Mouse (Mus musculus) olfactory bulb, adult 2 months (tissue): Measurements from ENCODE around the gene Ulk4. TPM values are rescaled to one million over a fixed set of nuclear protein-coding genes. Genes with fewer than 3 reads are reported as not detected.
A peak's percentile ranks its signal among the peaks of the same experiment; 100 is the strongest.

Experiments used
- H3K27ac ChIP-seq: fragments of 200-500 bp; 2 replicates; pipeline ENCODE4 v1.5.1; 2012; ENCODE audit warnings: low read depth, low read length; ENCODE audit not compliant: insufficient read depth
- H3K4me1 ChIP-seq: fragments of 200-500 bp; 2 replicates; pipeline ENCODE4 v1.6.1; 2012; ENCODE audit warnings: low read length; ENCODE audit not compliant: control insufficient read depth, insufficient read depth
- H3K4me3 ChIP-seq: fragments of 200-500 bp; 2 replicates; pipeline ENCODE4 v1.5.1; 2012; ENCODE audit warnings: mild to moderate bottlenecking, low read depth, low read length, moderate library complexity; ENCODE audit not compliant: insufficient read depth
- CTCF ChIP-seq: fragments of 200-500 bp; IDR thresholded peaks from 2 replicates; pipeline ENCODE4 v1.5.1; 2012; ENCODE audit warnings: low read depth, mild to moderate bottlenecking, low read length, moderate library complexity; ENCODE audit not compliant: insufficient read depth
- POLR2A ChIP-seq: fragments of 200-500 bp; IDR thresholded peaks from 2 replicates; pipeline ENCODE4 v1.6.1; 2012; ENCODE audit warnings: mild to moderate bottlenecking, low read depth, low read length, moderate library complexity; ENCODE audit not compliant: insufficient read depth
- WGBS: fragments of 180-500 bp; shearing (Covaris S2); methylation state at CpG from one replicate; pipeline ENCODE4 v1.1.7; 2018; 5-methylcytosine and 5-hydroxymethylcytosine counted together
- polyA plus RNA-seq: library from polyadenylated mRNA; stranded (reverse); fragments of >200 nt; gene quantifications from 2 replicates; pipeline ENCODE4 v1.2.4, GENCODE M21; 2012; ENCODE audit warnings: low replicate concordance; ENCODE audit not compliant: missing spikeins, insufficient read depth, insufficient read length

The Ulk4 gene
- polyA plus RNA-seq, 1 experiment = not detected

DNA sequence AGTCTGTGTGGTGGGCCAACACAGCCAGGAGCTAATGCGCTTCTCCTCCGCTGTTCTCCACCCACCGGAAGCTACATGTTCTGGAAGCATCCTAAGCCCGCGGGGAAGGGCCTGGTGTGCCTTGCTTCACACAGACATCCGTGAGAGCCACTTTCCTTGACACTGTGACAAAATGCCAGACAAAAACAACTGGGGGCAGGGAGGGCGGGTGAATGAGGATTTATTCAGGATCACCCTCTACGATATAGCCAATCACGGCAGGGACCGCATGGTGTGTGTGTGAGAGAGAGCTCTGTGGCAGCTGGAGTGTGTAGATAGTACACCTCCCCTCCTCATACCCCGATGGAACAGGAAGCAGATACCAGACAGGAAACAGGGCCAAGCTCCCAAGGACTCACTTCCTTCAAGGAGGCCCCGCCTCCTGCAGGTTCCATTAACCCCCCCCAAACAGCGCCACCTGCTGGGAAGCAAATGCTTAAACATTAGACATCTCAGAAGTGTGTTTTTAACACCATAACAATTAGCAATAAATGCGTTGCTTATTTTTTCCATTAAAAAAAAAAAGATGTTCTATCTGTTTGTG, 362.0 kb downstream of the Ulk4 start:
- H3K4me3 ChIP-seq = no peak overlapping the region
- H3K4me1 ChIP-seq = peaks cover 7% of the 10 kb centered on the region
- 86% methylated on average over 14 of the region's 14 CpGs for WGBS
- H3K27ac ChIP-seq = no peak overlapping the region
- TF ChIP-seq CTCF (0 out of 2 replicates have a peak, but pooled peaks have one; percentile 19), POLR2A (no peak)

DNA sequence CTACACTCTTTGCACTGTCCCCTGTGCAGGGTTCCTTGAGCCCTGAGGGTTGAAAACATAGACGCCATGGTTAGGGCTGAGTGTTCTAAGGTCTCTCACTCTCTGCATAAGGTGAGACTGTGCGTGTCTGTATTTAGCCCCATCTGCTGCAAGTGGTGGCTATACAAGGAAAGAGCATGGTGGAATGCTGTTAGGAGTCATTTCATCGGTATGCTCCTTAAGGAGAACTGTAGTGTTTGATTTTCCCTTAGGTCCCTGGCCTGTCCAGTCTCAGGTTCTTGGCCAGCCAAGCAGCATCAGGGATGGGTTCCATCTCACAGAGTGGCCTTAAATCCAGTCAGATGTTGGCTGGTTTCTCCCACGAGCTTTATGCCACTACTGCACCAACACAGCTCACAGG, 362.6 kb downstream of the Ulk4 start:
- TF ChIP-seq CTCF (no peak), POLR2A (no peak)
- Histone ChIP-seq H3K4me1 (peaks cover 7% of the 10 kb centered on the region), H3K4me3 (no peak overlapping the region), H3K27ac (no peak overlapping the region)
- 91% methylated on average over 4 of the region's 4 CpGs for WGBS

DNA sequence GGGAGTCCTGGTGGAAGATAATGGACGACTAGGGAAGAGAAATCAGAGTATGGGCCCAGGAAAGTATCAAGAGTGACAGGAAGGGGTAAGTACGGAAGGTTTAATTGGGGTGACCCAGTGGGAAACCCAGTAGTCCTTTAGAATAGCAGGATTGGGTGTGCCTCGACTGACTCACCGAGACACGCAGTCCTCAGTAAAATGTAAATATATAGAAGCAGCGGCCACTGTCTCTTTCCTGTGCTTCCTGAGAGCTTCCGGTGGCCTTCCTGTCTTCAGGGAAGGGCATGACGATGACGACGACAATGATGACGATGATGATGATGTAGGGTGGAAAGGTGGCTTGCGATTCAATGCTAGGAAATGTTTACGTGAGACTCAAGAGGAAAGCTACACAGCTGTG, 363.8 kb downstream of the Ulk4 start:
- Histone ChIP-seq H3K4me3 (no peak overlapping the region), H3K27ac (no peak overlapping the region), H3K4me1 (no peaks in the 10 kb centered on the region)
- 85% methylated on average over 13 of the region's 13 CpGs for WGBS
- TF ChIP-seq POLR2A = no peak
- no peak for TF ChIP-seq CTCF

DNA sequence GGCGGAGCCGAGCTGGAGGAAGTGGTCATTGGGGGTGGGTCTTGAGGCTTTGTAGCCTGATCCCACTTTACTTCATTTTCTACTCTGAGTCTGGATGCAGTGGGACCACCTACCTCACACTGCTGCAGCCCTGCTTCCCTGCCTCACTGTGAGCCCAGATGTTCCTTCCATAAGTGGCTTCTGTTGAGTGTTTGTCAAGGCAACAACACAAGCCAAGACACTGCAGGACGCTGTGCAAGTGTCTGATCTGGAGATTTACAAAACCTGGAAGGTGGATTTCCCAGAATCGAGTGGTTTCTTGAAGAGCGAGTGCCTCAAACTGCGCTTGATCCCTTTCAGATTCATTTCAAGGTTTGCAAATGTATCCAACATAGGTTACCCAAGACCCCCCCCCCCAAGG, 368.5 kb downstream of the Ulk4 start:
- no peak overlapping the region for H3K4me3 ChIP-seq
- H3K27ac ChIP-seq = no peak overlapping the region
- no peaks in the 10 kb centered on the region for H3K4me1 ChIP-seq
- 85% methylated on average over 6 of the region's 6 CpGs for WGBS
- TF ChIP-seq CTCF (no peak), POLR2A (no peak)

Other genes starting within 250 kb of the Ulk4 start
- gene Trak1, start 20.3 kb upstream of the Ulk4 start, polyA plus RNA-seq = not detected in 2 replicates
- not detected in 2 replicates for gene Cck, start 218.5 kb upstream of the Ulk4 start, polyA plus RNA-seq